Mouse (Mus musculus) lung, embryonic 14.5 days (tissue): ENCODE data around the gene 4931428L18Rik. TPM values are rescaled to one million over a fixed set of nuclear protein-coding genes. Genes with fewer than 3 reads are reported as not detected.
A peak's percentile ranks its signal among the peaks of the same experiment; 100 is the strongest.

Source experiments
- ATAC-seq: fragments of 200-750 bp; cut with Nextera tagmentation; 2 replicates; pipeline ENCODE4 v1.8.0; 2017; ENCODE audit warnings: mild to moderate bottlenecking, moderate TSS enrichment, moderate library complexity; ENCODE audit not compliant: insufficient read depth
- DNase-seq: peaks from one replicate; pipeline ENCODE4 v3.0.0-alpha.2; 2015
- H3K27ac ChIP-seq: fragments of 300-500 bp; sonication (generic); 2 replicates; pipeline ENCODE4 v1.5.1; 2014; ENCODE audit warnings: low read depth, mild to moderate bottlenecking, moderate library complexity
- H3K27me3 ChIP-seq: fragments of 300-500 bp; sonication (generic); 2 replicates; pipeline ENCODE4 v1.6.1; 2014; ENCODE audit warnings: low read length, control low read depth; ENCODE audit not compliant: insufficient read depth
- H3K36me3 ChIP-seq: fragments of 300-500 bp; sonication (generic); 2 replicates; pipeline ENCODE4 v1.6.1; 2014; ENCODE audit warnings: control low read depth; ENCODE audit not compliant: insufficient read depth
- H3K4me1 ChIP-seq: fragments of 300-500 bp; sonication (generic); 2 replicates; pipeline ENCODE4 v1.6.1; 2014; ENCODE audit warnings: antibody characterized with exemption, control low read depth; ENCODE audit not compliant: insufficient read depth
- H3K4me2 ChIP-seq: fragments of 300-500 bp; sonication (generic); 2 replicates; pipeline ENCODE4 v1.6.1; 2014; ENCODE audit warnings: mild to moderate bottlenecking
- H3K4me3 ChIP-seq: fragments of 300-500 bp; sonication (generic); 2 replicates; pipeline ENCODE4 v1.5.1; 2014; ENCODE audit warnings: low read depth, low read length
- H3K9ac ChIP-seq: fragments of 300-500 bp; sonication (generic); 2 replicates; pipeline ENCODE4 v1.6.1; 2014
- H3K9me3 ChIP-seq: fragments of 300-500 bp; sonication (generic); 2 replicates; pipeline ENCODE4 v1.6.1; 2016; ENCODE audit warnings: low read depth, low read length, control low read depth
- CTCF ChIP-seq: IDR thresholded peaks from 2 replicates; pipeline ENCODE4 v1.5.1; 2016; ENCODE audit warnings: antibody characterized with exemption, low read depth
- whole genome bisulfite sequencing: fragments of 180-500 bp; shearing (Covaris S2); extraction: QIAGEN DNeasy Blood & Tissue Kit; methylation state at CpG from one replicate; pipeline ENCODE4 v1.1.7; 2014; 5-methylcytosine and 5-hydroxymethylcytosine counted together
- polyA plus RNA-seq: library from polyadenylated mRNA; unstranded; fragments of >200 nt; fragmentation: Nextera tagmentation; extraction: Ambion mirVana; gene quantifications from 2 replicates; pipeline ENCODE4 v1.2.1, GENCODE M21; 2014

The 4931428L18Rik gene
- polyA plus RNA-seq, 1 experiment from 2014 or later, result not detected

GRCm38 (mm10) chr1:31102863-31103657 is 119.4 kb downstream of the 4931428L18Rik start:
- DNase-seq, result peak; percentile 83
- Histone ChIP-seq H3K9me3 (no peaks in the 10 kb centered on the region), H3K36me3 (no peaks in the 10 kb centered on the region), H3K27ac (peak overlapping the region; percentile 81), H3K4me1 (peaks cover 12% of the 10 kb centered on the region), H3K27me3 (no peaks in the 10 kb centered on the region), H3K4me2 (peak overlapping the region; percentile 44), H3K4me3 (no peak overlapping the region), H3K9ac (no peak overlapping the region; the same call in 1 of the 2 replicates)
- peak; percentile 90 for ATAC-seq
- 17% methylated on average over 12 of the region's 12 CpGs for WGBS
- TF ChIP-seq CTCF, result no peak

- DNase-seq, result peak; percentile 59
Measured at GRCm38 (mm10) chr1:31102280-31102679, 120.2 kb downstream of the 4931428L18Rik start.

GRCm38 (mm10) chr1:31097208-31097607 is 125.3 kb downstream of the 4931428L18Rik start:
- Histone ChIP-seq H3K27me3 (no peaks in the 10 kb centered on the region), H3K4me1 (peaks cover 14% of the 10 kb centered on the region), H3K27ac (no peak overlapping the region), H3K4me3 (no peak overlapping the region), H3K9ac (no peak overlapping the region), H3K4me2 (no peak overlapping the region), H3K36me3 (no peaks in the 10 kb centered on the region), H3K9me3 (no peaks in the 10 kb centered on the region)
- no peak for TF ChIP-seq CTCF
- WGBS, result 68% methylated on average over 3 of the region's 3 CpGs
- DNase-seq, result no peak
- no peak for ATAC-seq

More at GRCm38 (mm10) chr1:31102280-31102679, 120.2 kb downstream of the 4931428L18Rik start:
- Histone ChIP-seq H3K4me2 (peak overlapping the region; percentile 44), H3K36me3 (no peaks in the 10 kb centered on the region), H3K27me3 (no peaks in the 10 kb centered on the region), H3K4me3 (no peak overlapping the region), H3K9me3 (no peaks in the 10 kb centered on the region), H3K9ac (no peak overlapping the region), H3K4me1 (peaks cover 12% of the 10 kb centered on the region), H3K27ac (peak overlapping the region; percentile 81)
- 42% methylated on average over 2 of the region's 2 CpGs for WGBS
- no peak for TF ChIP-seq CTCF
- peak; percentile 32 for ATAC-seq

- WGBS, result 41% methylated on average over 2 of the region's 2 CpGs
Measured at GRCm38 (mm10) chr1:31096466-31096793, 126.1 kb downstream of the 4931428L18Rik start.

GRCm38 (mm10) chr1:31095706-31096465 is 126.6 kb downstream of the 4931428L18Rik start:
- WGBS, result 31% methylated on average over 5 of the region's 5 CpGs
- TF ChIP-seq CTCF, result no peak
- Histone ChIP-seq H3K27ac (peak overlapping the region; percentile 79), H3K9ac (no peak overlapping the region), H3K36me3 (no peaks in the 10 kb centered on the region), H3K9me3 (no peaks in the 10 kb centered on the region), H3K4me1 (peaks cover 10% of the 10 kb centered on the region), H3K4me3 (no peak overlapping the region), H3K27me3 (no peaks in the 10 kb centered on the region), H3K4me2 (no peak overlapping the region)
- DNase-seq (peak; percentile 73), ATAC-seq (peak; percentile 48; the same call in 1 of the 2 replicates)

More at GRCm38 (mm10) chr1:31096466-31096793, 126.1 kb downstream of the 4931428L18Rik start:
- Histone ChIP-seq H3K4me2 (no peak overlapping the region), H3K36me3 (no peaks in the 10 kb centered on the region), H3K9ac (no peak overlapping the region), H3K9me3 (no peaks in the 10 kb centered on the region), H3K27me3 (no peaks in the 10 kb centered on the region), H3K4me1 (peaks cover 10% of the 10 kb centered on the region), H3K27ac (peak overlapping the region; percentile 79; the same call in 1 of the 2 replicates), H3K4me3 (no peak overlapping the region)
- ATAC-seq (no peak), DNase-seq (no peak)
- TF ChIP-seq CTCF, result no peak

GRCm38 (mm10) chr1:31094792-31095191 is 127.7 kb downstream of the 4931428L18Rik start:
- Histone ChIP-seq H3K9me3 (no peaks in the 10 kb centered on the region), H3K27ac (peak overlapping the region; percentile 75), H3K27me3 (no peaks in the 10 kb centered on the region), H3K4me3 (no peak overlapping the region), H3K4me2 (no peak overlapping the region), H3K9ac (no peak overlapping the region), H3K4me1 (peaks cover 10% of the 10 kb centered on the region), H3K36me3 (no peaks in the 10 kb centered on the region)
- no peak for TF ChIP-seq CTCF
- ATAC-seq (peak; percentile 81), DNase-seq (no peak)
- 42% methylated on average over 3 of the region's 3 CpGs for WGBS

GRCm38 (mm10) chr1:31093939-31094338 is 128.5 kb downstream of the 4931428L18Rik start:
- no peak overlapping the region for H3K9ac ChIP-seq
- no peak for TF ChIP-seq CTCF
- H3K4me2 ChIP-seq, result no peak overlapping the region
- H3K27me3 ChIP-seq, result no peaks in the 10 kb centered on the region
- DNase-seq (no peak), ATAC-seq (no peak)
- peak overlapping the region; percentile 1; the same call in 1 of the 2 replicates for H3K27ac ChIP-seq
- no peaks in the 10 kb centered on the region for H3K9me3 ChIP-seq
- WGBS, result 57% methylated on average over 1 of the region's 1 CpGs
- peaks cover 10% of the 10 kb centered on the region for H3K4me1 ChIP-seq
- no peak overlapping the region for H3K4me3 ChIP-seq
- no peaks in the 10 kb centered on the region for H3K36me3 ChIP-seq
